Mouse (Mus musculus) erythroblast, embryonic 14.5 days (primary cell): ENCODE results near the gene Rcan3.

Source experiments
- GATA1 ChIP-seq: IDR thresholded peaks from 2 replicates; pipeline ENCODE4 v1.6.1; 2012; ENCODE audit warnings: low read length, inconsistent platforms, mixed read lengths
- TAL1 ChIP-seq: IDR thresholded peaks from 3 replicates; pipeline ENCODE4 v1.6.1; 2012; ENCODE audit warnings: low read length, inconsistent platforms, mixed read lengths

DNA sequence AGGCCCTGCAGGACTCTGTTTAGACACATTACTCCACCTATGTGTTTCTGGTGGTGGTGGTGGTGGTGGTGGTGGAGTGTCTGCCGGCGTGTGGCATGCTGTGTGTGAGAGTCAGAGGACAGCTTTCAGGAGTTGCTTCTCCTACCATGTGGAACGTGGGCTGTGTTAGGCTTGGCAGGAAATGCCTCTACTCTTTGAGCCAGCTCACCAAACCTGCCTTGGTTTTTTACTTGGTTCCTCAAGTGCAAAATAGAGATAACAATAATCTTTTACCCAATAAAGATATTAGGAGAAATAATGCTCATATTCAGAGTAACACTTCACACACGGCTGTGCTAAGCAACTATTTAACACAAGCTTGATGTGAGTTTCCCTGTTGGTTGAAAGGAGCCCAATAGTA, 4.3 kb downstream of the Rcan3 start:
- TF ChIP-seq GATA1 (no peak), TAL1 (no peak)
